Mouse (Mus musculus): ENCODE results near the gene Vtn.

DNA sequence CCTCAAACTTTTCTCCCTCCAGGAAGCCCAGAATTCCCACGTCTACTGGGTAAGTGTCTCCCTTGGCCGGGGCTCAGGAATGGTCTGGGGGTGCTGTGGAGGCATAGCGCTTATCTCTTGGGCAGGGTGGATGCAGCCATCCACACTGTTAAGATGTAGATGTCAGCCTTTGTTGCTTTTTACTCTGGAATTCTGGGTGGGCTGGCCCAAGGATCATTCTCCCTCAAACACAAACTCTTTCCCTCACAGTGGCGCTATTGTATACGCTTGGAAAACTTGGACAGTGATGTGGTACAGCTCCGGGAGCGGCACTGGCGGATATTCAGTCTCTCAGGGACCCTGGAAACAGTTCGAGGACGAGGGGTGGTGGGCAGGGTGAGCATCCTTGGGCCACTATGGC, 20.0 kb downstream of the Vtn start:
- TF ChIP-seq CTCF (IDR thresholded peaks at IDR 0.05; ENCODE audit: low read depth, low read length) (no peak), TAL1 (conservative IDR thresholded peaks at IDR 0.05; ENCODE audit: low read depth, low read length) (no peak), POLR2AphosphoS5 (IDR thresholded peaks at IDR 0.05; ENCODE audit: insufficient replicate concordance, low read depth, low read length) (no peak), GATA1 (IDR thresholded peaks at IDR 0.05; ENCODE audit: borderline replicate concordance, low read length) (no peak)

Measured in G1E (cell line).